Mouse (Mus musculus) frontal cortex, postnatal 14 days (tissue): ENCODE measurements around the gene Actl6a.

Experiments used
- DNase-seq, 2 experiments: peaks; one replicate each; pipeline ENCODE4 v3.0.0; 2022; ENCODE audit warnings: low spot score in 2 of 2

Actl6a gene

GRCm38 (mm10) chr3:32749820-32750579, 43.9 kb downstream of the Actl6a start:
- DNase-seq, result no peak

- DNase-seq, result no peak
Observed at GRCm38 (mm10) chr3:32754384-32754915, 48.4 kb downstream of the Actl6a start.

GRCm38 (mm10) chr3:32759212-32759611, 53.1 kb downstream of the Actl6a start:
- DNase-seq, result no peak

- DNase-seq, result no peak
Observed at GRCm38 (mm10) chr3:32762962-32763361, 56.9 kb downstream of the Actl6a start.

- no peak for DNase-seq
Observed at GRCm38 (mm10) chr3:32763902-32764301, 57.8 kb downstream of the Actl6a start.

GRCm38 (mm10) chr3:32770781-32771180, 64.7 kb downstream of the Actl6a start:
- DNase-seq, result no peak
